In the genomic region with DNA sequence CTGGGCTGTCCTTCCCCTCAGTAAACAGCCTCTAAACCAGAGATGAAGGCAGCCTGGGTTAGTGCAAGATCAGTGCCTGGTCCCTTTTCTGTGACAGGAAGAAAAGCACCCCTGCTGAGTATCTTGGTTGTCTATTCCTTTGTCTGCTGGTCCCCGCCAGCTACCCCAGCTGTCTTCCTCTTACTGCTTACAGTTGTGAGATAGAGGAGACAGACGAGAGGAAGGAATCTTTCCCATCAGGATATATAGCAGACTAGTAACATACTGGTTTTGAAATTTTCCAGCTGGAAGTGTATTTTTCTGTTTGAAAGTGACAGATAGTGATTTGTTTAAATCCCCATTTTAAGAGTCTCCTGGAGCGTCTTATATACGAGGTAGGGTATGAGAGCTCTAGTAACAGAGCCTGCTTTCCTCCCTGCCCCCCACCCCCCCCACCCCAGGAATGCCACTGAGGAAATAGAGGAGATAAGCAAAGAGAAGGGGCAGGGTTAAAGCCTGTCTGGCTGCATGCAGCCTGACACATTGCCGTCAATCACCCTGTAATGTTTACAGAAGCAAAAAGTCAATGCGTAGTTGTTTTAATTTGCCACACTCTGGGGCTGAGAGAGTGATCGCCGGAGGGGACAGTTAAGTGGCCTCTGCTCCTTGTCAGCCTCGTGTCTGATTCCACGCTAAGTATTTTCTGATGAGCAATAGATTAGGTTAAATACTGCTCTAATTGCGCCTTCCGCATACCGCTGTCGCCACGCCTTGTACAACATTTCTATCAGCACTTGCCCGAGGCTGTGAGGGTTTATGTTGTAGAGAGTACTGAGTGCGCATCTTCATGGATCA, we compare ENCODE assay signal across 10 mouse cellular contexts. TPM values are rescaled to one million over a fixed set of nuclear protein-coding genes. Genes with fewer than 3 reads are reported as not detected.
DNase-seq lines count a peak whose midpoint lies in the region; ATAC-seq and TF ChIP-seq lines count a peak whose summit lies in the region.
"Had no signal": no experiment of that assay in that cellular context is flagged by ENCODE, and none has a peak within 500 bp of the region (broad histone marks: within the 10 kb centered on the region; RNA-seq: fewer than 3 reads in every experiment).

No protein-coding gene starts in this region.

- no peak for DNase-seq in forebrain, embryonic 10.5 days (ENCODE audit: extremely low spot score, low spot score)
- no peak for DNase-seq in lung, postnatal 14 days
- no peak for DNase-seq in limb, embryonic 14.5 days (ENCODE audit: low spot score)
- peak; percentile 39 for DNase-seq in retina, postnatal 1 day
- DNase-seq in cerebellum, adult 18-20 months: no peak
- DNase-seq in adipocyte (ENCODE audit: low spot score): no peak
- DNase-seq: kidney, adult 11 months; left cerebral cortex, postnatal 4 days had no signal

- no peaks in the 10 kb centered on the region for H3K36me3 ChIP-seq in forebrain, embryonic 10.5 days (replicated peaks)
- H3K36me3 ChIP-seq in forebrain, embryonic 15.5 days: no peaks in the 10 kb centered on the region
- H3K36me3 ChIP-seq in lung, embryonic 15.5 days: no peaks in the 10 kb centered on the region
- H3K36me3 ChIP-seq in limb, embryonic 14.5 days (ENCODE audit: control insufficient read depth, insufficient read depth, low read length): no peaks in the 10 kb centered on the region

- H3K9ac ChIP-seq in forebrain, embryonic 15.5 days (replicated peaks): no peak overlapping the region
- H3K9ac ChIP-seq in lung, embryonic 15.5 days: no peak overlapping the region
- no peak overlapping the region for H3K9ac ChIP-seq in limb, embryonic 14.5 days (ENCODE audit: low read depth, low read length, severe bottlenecking)

- WGBS in forebrain, embryonic 10.5 days: 16% methylated on average over 17 of the region's 17 CpGs
- WGBS in forebrain, embryonic 15.5 days: 20% methylated on average over 17 of the region's 17 CpGs
- 2% methylated on average over 17 of the region's 17 CpGs for WGBS in lung, embryonic 15.5 days
- WGBS in limb, embryonic 14.5 days: 6% methylated on average over 17 of the region's 17 CpGs

- H3K27ac ChIP-seq in forebrain, embryonic 10.5 days: 0 out of 2 replicates have a peak overlapping the region, but pooled peaks have one; percentile 21
- H3K27ac ChIP-seq in forebrain, embryonic 15.5 days (replicated peaks): no peak overlapping the region
- H3K27ac ChIP-seq in lung, embryonic 15.5 days: no peak overlapping the region
- no peak overlapping the region for H3K27ac ChIP-seq in limb, embryonic 14.5 days (replicated peaks; ENCODE audit: low read depth, low read length)

- peaks cover 34% of the 10 kb centered on the region for H3K4me1 ChIP-seq in forebrain, embryonic 10.5 days
- peaks cover 13% of the 10 kb centered on the region for H3K4me1 ChIP-seq in forebrain, embryonic 15.5 days
- H3K4me1 ChIP-seq in lung, embryonic 15.5 days: peaks cover 23% of the 10 kb centered on the region
- H3K4me1 ChIP-seq in limb, embryonic 14.5 days (ENCODE audit: control insufficient read depth, insufficient read depth, low read length): peaks cover 5% of the 10 kb centered on the region; the same call in 1 of the 2 replicates

- H3K4me2 ChIP-seq in forebrain, embryonic 15.5 days (replicated peaks): no peak overlapping the region
- peak overlapping the region; percentile 44 for H3K4me2 ChIP-seq in lung, embryonic 15.5 days
- peak overlapping the region; percentile 16; the same call in 1 of the 2 replicates for H3K4me2 ChIP-seq in limb, embryonic 14.5 days (replicated peaks; ENCODE audit: low read depth, low read length, severe bottlenecking)

- peaks cover 3% of the 10 kb centered on the region; the same call in 1 of the 2 replicates for H3K9me3 ChIP-seq in forebrain, embryonic 10.5 days
- no peaks in the 10 kb centered on the region for H3K9me3 ChIP-seq in forebrain, embryonic 15.5 days
- H3K9me3 ChIP-seq in lung, embryonic 15.5 days: no peaks in the 10 kb centered on the region
- no peaks in the 10 kb centered on the region for H3K9me3 ChIP-seq in limb, embryonic 14.5 days (ENCODE audit: control insufficient read depth, low read length)

- peaks cover 77% of the 10 kb centered on the region for H3K27me3 ChIP-seq in forebrain, embryonic 10.5 days (ENCODE audit: poor library complexity, severe bottlenecking)
- H3K27me3 ChIP-seq in forebrain, embryonic 15.5 days: peaks cover 7% of the 10 kb centered on the region; the same call in 1 of the 2 replicates
- peaks cover 27% of the 10 kb centered on the region; the same call in 1 of the 2 replicates for H3K27me3 ChIP-seq in lung, embryonic 15.5 days
- peaks cover 29% of the 10 kb centered on the region; the same call in 1 of the 2 replicates for H3K27me3 ChIP-seq in limb, embryonic 14.5 days (ENCODE audit: control insufficient read depth, insufficient read depth, low read length)

- peak overlapping the region; percentile 15 for H3K4me3 ChIP-seq in forebrain, embryonic 10.5 days
- H3K4me3 ChIP-seq in forebrain, embryonic 15.5 days: no peak overlapping the region
- peak overlapping the region; percentile 13; the same call in 1 of the 2 replicates for H3K4me3 ChIP-seq in lung, embryonic 15.5 days
- no peak overlapping the region for H3K4me3 ChIP-seq in limb, embryonic 14.5 days (replicated peaks; ENCODE audit: low read length)

- ATAC-seq in forebrain, embryonic 15.5 days (replicated peaks): no peak
- ATAC-seq in lung, embryonic 15.5 days (ENCODE audit: borderline replicate concordance, extremely low read depth, low FRiP score, low TSS enrichment): peak; percentile 83
- ATAC-seq in limb, embryonic 14.5 days (ENCODE audit: low FRiP score, low read depth): no peak

- no peak for TF ChIP-seq POLR2A in limb, embryonic 14.5 days (IDR thresholded peaks at IDR 0.05; ENCODE audit: borderline replicate concordance, extremely low read depth, insufficient read depth, insufficient read length)

RNA-seq across cellular contexts. Expression of a gene that starts 34.9 kb away (rescaled TPM):
- 11.0 and 13.4 TPM in 2 replicates for polyA plus RNA-seq in forebrain, embryonic 10.5 days (2016; fragmentation: Nextera tagmentation; extraction: Ambion mirVana)
- 3.1 and 5.5 TPM in 2 replicates for polyA plus RNA-seq in forebrain, embryonic 15.5 days (2015; fragmentation: Nextera tagmentation; extraction: Ambion mirVana)
- polyA plus RNA-seq in lung, embryonic 15.5 days (2015; fragmentation: Nextera tagmentation; extraction: Ambion mirVana): 0.29 and 0.43 TPM in 2 replicates
- polyA plus RNA-seq in limb, embryonic 14.5 days (2012; rRNA removed): 0.28 and 0.29 TPM in 2 replicates
- polyA plus RNA-seq in limb, embryonic 14.5 days (2014; fragmentation: Nextera tagmentation; extraction: Ambion mirVana): 0.19 and 0.21 TPM in 2 replicates

Comparison
In these comparisons a context has a peak if more than half of its experiments do, and no peak if none do; other contexts are left out.
1. H3K4me3 ChIP-seq: peak in forebrain, embryonic 10.5 days (single experiment) and lung, embryonic 15.5 days (single experiment); none in forebrain, embryonic 15.5 days (single experiment) and limb, embryonic 14.5 days (single experiment).